Mouse (Mus musculus): ENCODE measurements around the gene Hist1h3g. TPM values are rescaled to one million over a fixed set of nuclear protein-coding genes. Genes with fewer than 3 reads are reported as not detected.
"Not testable (repeated sequence)": the region's sequence is repeated elsewhere in the genome, so short reads cannot be mapped to it uniquely, and the experiment has no call there.

Hist1h3g gene
- polyA plus RNA-seq, 1 experiment: 5.5 TPM

DNA sequence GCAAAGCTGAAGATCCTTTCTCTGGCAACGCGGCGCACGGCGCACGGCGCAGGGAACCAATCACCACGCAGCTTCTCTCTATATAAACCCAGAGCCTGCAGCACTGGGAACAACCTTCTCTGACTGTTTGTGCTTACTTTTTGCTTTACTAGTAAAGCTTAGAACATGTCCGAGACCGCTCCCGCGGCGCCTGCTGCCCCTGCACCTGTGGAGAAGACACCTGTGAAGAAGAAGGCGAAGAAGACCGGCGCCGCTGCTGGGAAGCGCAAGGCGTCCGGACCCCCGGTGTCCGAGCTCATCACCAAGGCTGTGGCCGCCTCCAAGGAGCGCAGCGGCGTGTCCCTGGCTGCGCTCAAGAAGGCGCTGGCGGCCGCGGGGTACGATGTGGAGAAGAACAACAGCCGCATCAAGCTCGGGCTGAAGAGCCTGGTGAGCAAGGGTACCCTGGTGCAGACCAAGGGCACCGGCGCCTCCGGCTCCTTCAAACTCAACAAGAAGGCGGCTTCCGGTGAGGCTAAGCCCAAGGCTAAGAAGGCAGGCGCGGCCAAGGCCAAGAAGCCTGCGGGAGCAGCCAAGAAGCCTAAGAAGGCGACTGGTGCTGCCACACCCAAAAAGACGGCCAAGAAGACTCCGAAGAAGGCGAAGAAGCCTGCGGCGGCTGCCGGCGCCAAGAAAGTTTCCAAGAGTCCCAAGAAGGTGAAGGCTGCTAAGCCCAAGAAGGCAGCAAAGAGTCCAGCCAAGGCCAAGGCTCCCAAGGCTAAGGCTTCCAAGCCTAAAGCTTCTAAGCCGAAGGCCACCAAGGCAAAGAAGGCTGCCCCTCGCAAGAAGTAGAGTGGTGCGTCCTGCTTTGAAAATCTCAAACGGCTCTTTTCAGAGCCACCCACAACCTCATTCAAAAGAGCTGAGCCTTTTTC, 20.0 kb downstream of the Hist1h3g start:
- Histone ChIP-seq H3K79me3 (ENCODE audit: low read depth) (no peaks in the 10 kb centered on the region), H3K79me2 (ENCODE audit: control insufficient read depth, insufficient read depth) (no peaks in the 10 kb centered on the region), H3K27me3 (ENCODE audit: control insufficient read depth, insufficient read depth, insufficient read length) (no peaks in the 10 kb centered on the region), H3K36me3 (ENCODE audit: control insufficient read depth, insufficient read depth) (no peaks in the 10 kb centered on the region), H3K4me3 (ENCODE audit: insufficient read depth, poor library complexity, severe bottlenecking) (peak overlapping the region; percentile 47), H3ac (ENCODE audit: control insufficient read depth, insufficient read length, low read depth) (peak overlapping the region; percentile 93)
- TF ChIP-seq USF1 (IDR thresholded peaks at IDR 0.05; ENCODE audit: low read depth): no peak
- no peak for TF ChIP-seq MYOG (IDR thresholded peaks at IDR 0.05; ENCODE audit: control insufficient read depth, extremely low read depth, insufficient read length)
- no peak for TF ChIP-seq FOSL1 (IDR thresholded peaks at IDR 0.05; ENCODE audit: insufficient read depth, low read length, poor library complexity, severe bottlenecking)
- TF ChIP-seq CEBPB (IDR thresholded peaks at IDR 0.05; ENCODE audit: low read depth): peak; percentile 37

DNA sequence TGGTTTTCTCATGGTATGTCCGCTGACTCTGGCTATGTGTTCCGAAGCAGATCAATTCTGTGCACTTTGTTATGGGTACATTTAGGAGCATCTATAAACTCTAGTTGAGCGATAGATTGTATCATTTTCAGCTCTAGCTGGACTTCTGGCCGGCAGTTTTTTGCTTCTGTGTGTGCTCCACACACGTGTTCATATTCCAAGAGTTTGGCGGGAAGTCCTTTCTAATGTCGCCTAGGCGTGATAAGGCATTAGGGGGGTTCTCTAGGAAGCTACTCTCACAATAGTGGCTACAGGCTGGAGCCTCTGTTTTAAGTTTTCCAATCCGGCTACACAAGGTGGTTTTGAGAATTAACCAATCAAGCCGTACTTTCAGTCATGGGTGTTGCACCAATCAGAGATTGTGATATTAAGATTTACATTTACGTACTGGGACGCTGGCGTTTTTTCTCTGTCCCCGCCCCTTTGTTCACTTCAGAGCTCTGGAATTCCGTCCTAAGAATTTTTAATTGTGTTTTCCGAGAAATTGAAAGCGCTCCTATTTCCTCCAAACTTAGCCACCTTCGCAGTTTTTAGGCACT, 20.7 kb downstream of the Hist1h3g start:
- Histone ChIP-seq H3K36me3 (ENCODE audit: control insufficient read depth, insufficient read depth) (no peaks in the 10 kb centered on the region), H3K79me3 (ENCODE audit: low read depth) (no peaks in the 10 kb centered on the region), H3K4me3 (ENCODE audit: insufficient read depth, poor library complexity, severe bottlenecking) (peak overlapping the region; percentile 47), H3K79me2 (ENCODE audit: control insufficient read depth, insufficient read depth) (no peaks in the 10 kb centered on the region), H3K27me3 (ENCODE audit: control insufficient read depth, insufficient read depth, insufficient read length) (no peaks in the 10 kb centered on the region), H3ac (ENCODE audit: control insufficient read depth, insufficient read length, low read depth) (peak overlapping the region; percentile 93)
- no peak for TF ChIP-seq FOSL1 (IDR thresholded peaks at IDR 0.05; ENCODE audit: insufficient read depth, low read length, poor library complexity, severe bottlenecking)
- TF ChIP-seq MAX (IDR thresholded peaks at IDR 0.05): peak; percentile 60

DNA sequence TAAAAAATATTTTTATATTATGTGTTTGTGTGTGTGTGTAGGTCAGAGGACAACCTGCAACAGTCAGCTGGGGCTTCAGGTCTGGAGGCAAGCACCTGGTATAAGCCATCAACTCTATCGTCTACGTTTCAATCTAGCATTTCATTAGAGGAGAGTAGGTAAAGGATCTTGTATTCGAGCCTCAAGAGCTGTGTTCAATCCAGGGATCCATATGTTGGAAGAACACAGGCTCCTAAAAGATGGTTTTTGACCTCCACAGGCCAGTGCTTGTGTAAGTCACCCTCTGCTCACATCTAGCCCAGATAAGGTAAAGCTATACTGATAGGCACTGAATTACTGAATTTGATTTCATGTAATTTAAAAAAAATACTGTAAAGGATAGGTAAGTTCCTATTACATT, 21.7 kb downstream of the Hist1h3g start:
- TF ChIP-seq USF1 (IDR thresholded peaks at IDR 0.05; ENCODE audit: low read depth) (no peak), CTCF (IDR thresholded peaks at IDR 0.05; ENCODE audit: control insufficient read depth, insufficient read depth, insufficient read length) (no peak), MYOD1 (IDR thresholded peaks at IDR 0.05; ENCODE audit: control insufficient read depth, insufficient read length, low read depth) (no peak), MAX (IDR thresholded peaks at IDR 0.05) (no peak), FOSL1 (IDR thresholded peaks at IDR 0.05; ENCODE audit: insufficient read depth, low read length, poor library complexity, severe bottlenecking) (no peak), CEBPB (IDR thresholded peaks at IDR 0.05; ENCODE audit: low read depth) (no peak), MYOG (IDR thresholded peaks at IDR 0.05; ENCODE audit: control insufficient read depth, extremely low read depth, insufficient read length) (no peak)
- Histone ChIP-seq H3ac (ENCODE audit: control insufficient read depth, insufficient read length, low read depth) (no peak overlapping the region), H3K4me3 (ENCODE audit: insufficient read depth, poor library complexity, severe bottlenecking) (no peak overlapping the region), H3K36me3 (ENCODE audit: control insufficient read depth, insufficient read depth) (no peaks in the 10 kb centered on the region), H3K79me3 (ENCODE audit: low read depth) (no peaks in the 10 kb centered on the region), H3K27me3 (ENCODE audit: control insufficient read depth, insufficient read depth, insufficient read length) (no peaks in the 10 kb centered on the region), H3K79me2 (ENCODE audit: control insufficient read depth, insufficient read depth) (no peaks in the 10 kb centered on the region)

DNA sequence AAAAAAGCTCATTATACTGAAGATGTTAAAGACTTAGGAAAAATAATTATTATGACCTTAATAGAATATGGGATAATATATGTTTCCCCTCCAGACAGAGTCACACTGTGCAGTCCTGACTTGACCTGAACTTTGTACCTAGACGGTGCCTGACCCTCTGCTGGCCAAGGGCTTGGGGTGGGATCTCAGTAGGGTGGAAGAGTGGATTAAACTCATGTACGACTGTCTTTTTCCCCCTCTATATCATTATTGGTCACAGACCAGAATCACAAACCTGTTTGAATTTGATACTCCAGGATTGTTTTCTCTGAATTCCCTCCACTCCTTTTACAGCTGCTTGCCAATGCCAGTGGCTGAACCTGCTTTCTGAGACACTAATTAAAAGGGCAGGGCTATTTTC, 25.5 kb downstream of the Hist1h3g start:
- H3ac ChIP-seq (ENCODE audit: control insufficient read depth, insufficient read length, low read depth); H3K27me3 ChIP-seq (ENCODE audit: control insufficient read depth, insufficient read depth, insufficient read length); H3K4me3 ChIP-seq (ENCODE audit: insufficient read depth, poor library complexity, severe bottlenecking); H3K79me2 ChIP-seq (ENCODE audit: control insufficient read depth, insufficient read depth); H3K36me3 ChIP-seq (ENCODE audit: control insufficient read depth, insufficient read depth); H3K79me3 ChIP-seq (ENCODE audit: low read depth): not testable (repeated sequence)

DNA sequence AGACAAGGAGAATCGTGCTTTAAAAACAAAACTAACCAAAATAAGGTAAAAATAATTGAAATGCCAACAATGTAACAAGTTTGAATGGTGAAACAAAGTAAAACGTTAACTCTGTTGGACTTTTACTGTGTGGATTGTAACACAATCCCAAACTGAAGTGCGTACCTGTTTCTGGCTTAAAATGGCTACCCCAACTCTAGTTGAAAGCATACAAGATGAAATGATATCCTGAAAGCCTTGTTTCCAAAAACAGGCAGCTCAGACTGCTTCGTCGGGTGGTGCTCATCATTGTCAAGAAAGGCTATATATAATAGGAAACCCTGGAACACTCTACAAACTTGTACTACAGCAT, 26.3 kb downstream of the Hist1h3g start:
- H3K79me3 ChIP-seq (ENCODE audit: low read depth); H3K79me2 ChIP-seq (ENCODE audit: control insufficient read depth, insufficient read depth); H3K4me3 ChIP-seq (ENCODE audit: insufficient read depth, poor library complexity, severe bottlenecking); H3K27me3 ChIP-seq (ENCODE audit: control insufficient read depth, insufficient read depth, insufficient read length); H3ac ChIP-seq (ENCODE audit: control insufficient read depth, insufficient read length, low read depth); H3K36me3 ChIP-seq (ENCODE audit: control insufficient read depth, insufficient read depth): not testable (repeated sequence)

DNA sequence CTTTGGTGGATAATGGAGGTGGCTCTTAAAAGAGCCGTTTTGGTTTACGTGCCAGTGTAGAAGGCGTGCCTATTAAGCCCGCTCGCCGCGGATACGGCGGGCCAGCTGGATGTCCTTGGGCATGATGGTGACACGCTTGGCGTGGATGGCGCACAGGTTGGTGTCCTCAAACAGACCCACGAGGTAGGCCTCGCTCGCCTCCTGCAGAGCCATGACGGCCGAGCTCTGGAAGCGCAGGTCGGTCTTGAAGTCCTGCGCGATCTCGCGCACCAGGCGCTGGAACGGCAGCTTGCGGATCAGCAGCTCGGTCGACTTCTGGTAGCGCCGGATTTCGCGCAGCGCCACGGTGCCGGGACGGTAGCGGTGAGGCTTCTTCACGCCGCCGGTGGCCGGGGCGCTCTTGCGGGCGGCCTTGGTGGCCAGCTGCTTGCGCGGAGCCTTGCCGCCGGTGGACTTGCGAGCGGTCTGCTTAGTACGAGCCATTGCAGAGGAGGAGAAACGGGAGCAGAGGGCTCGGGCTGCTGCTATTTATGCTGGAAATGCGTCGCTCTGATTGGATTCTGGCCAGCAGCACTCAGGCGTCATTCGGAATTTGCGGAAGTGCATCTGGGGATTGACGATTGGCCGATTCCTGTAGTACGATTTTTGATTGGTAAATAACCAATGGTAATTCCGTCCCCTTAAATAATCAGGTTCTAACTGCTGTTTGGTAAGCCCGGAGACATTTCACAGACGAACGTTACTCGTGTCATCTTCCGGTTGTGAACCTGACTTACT, 26.8 kb downstream of the Hist1h3g start, which contains the start of gene Hist1h3e:
Gene Hist1h3e (minus strand): TSS at position 487 of the 777 bp plus-strand sequence.
- not testable (repeated sequence) for H3K36me3 ChIP-seq (ENCODE audit: control insufficient read depth, insufficient read depth); H3K27me3 ChIP-seq (ENCODE audit: control insufficient read depth, insufficient read depth, insufficient read length); H3K79me3 ChIP-seq (ENCODE audit: low read depth); H3K79me2 ChIP-seq (ENCODE audit: control insufficient read depth, insufficient read depth); H3K4me3 ChIP-seq (ENCODE audit: insufficient read depth, poor library complexity, severe bottlenecking)
- H3ac ChIP-seq (ENCODE audit: control insufficient read depth, insufficient read length, low read depth): peak within 1 kb of the TSS; percentile 63

All from C2C12 (cell line).